Mouse (Mus musculus): ENCODE data around the gene Sh3gl2. TPM values are rescaled to one million over a fixed set of nuclear protein-coding genes. Genes with fewer than 3 reads are reported as not detected.

Sh3gl2 gene
- polyA plus RNA-seq, 1 experiment: 236 TPM

DNA sequence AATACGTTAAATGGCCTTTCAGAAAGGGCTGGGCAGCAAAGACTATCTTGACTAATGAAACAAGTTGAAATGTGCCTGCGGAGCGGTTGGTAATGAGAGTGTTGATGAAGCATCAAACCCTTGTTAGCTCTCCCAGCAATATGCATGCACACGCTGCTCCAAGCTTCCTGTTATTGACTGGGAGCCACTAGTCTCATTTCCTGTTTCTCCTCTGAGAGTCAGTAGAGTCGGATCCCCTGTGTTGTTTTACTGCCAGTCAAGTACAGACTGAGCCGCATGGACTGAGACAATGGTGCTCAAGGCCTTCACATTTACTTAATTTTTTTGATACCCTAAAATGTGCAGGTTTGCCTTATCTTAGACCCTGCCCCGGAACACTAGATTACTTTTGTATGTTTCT is 386.1 kb downstream of the Sh3gl2 start:
- H3K27ac ChIP-seq (ENCODE audit: insufficient read depth, low read length): no peak overlapping the region
- no peaks in the 10 kb centered on the region for H3K4me1 ChIP-seq (ENCODE audit: control insufficient read depth, insufficient read depth, low read length)
- TF ChIP-seq CTCF (IDR thresholded peaks at IDR 0.05; ENCODE audit: extremely low read depth, insufficient read depth, low read length) (no peak), POLR2A (IDR thresholded peaks at IDR 0.05; ENCODE audit: extremely low read depth, insufficient read depth, low read length) (no peak)
- no peak overlapping the region for H3K4me3 ChIP-seq (ENCODE audit: insufficient read depth, low read length)

- no peak overlapping the region for H3K27ac ChIP-seq (ENCODE audit: insufficient read depth, low read length)
- no peak overlapping the region for H3K4me3 ChIP-seq (ENCODE audit: insufficient read depth, low read length)
- TF ChIP-seq POLR2A (IDR thresholded peaks at IDR 0.05; ENCODE audit: extremely low read depth, insufficient read depth, low read length) (no peak), CTCF (IDR thresholded peaks at IDR 0.05; ENCODE audit: extremely low read depth, insufficient read depth, low read length) (no peak)
- no peaks in the 10 kb centered on the region for H3K4me1 ChIP-seq (ENCODE audit: control insufficient read depth, insufficient read depth, low read length)
Observed at GRCm38 (mm10) chr4:85594159-85594558, 389.2 kb downstream of the Sh3gl2 start.

- Histone ChIP-seq H3K4me1 (ENCODE audit: control insufficient read depth, insufficient read depth, low read length) (no peaks in the 10 kb centered on the region), H3K4me3 (ENCODE audit: insufficient read depth, low read length) (no peak overlapping the region), H3K27ac (ENCODE audit: insufficient read depth, low read length) (no peak overlapping the region)
- no peak for TF ChIP-seq POLR2A (IDR thresholded peaks at IDR 0.05; ENCODE audit: extremely low read depth, insufficient read depth, low read length)
- no peak for TF ChIP-seq CTCF (IDR thresholded peaks at IDR 0.05; ENCODE audit: extremely low read depth, insufficient read depth, low read length)
Observed at GRCm38 (mm10) chr4:85613331-85613730, 408.4 kb downstream of the Sh3gl2 start.

DNA sequence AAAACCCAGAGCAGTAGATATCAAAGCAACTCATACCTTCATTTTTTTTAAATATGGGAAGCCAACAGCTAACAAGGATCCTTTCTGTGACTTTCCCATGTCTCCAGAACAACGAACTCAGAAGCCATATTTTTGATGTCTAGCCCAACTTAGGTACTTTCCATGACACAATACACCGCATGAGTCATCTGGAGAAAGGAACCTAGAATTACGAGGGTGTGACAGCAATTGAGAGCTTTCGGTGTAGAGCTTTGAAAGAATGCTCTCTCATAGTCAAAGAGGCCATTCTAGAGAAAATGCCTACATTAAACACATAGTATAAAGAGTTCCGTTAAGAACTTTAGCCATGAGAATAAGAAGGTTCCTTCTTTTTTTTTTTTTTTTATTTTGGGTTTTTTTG is 413.8 kb downstream of the Sh3gl2 start:
- H3K27ac ChIP-seq (ENCODE audit: insufficient read depth, low read length): no peak overlapping the region
- no peak overlapping the region for H3K4me3 ChIP-seq (ENCODE audit: insufficient read depth, low read length)
- TF ChIP-seq POLR2A (IDR thresholded peaks at IDR 0.05; ENCODE audit: extremely low read depth, insufficient read depth, low read length) (no peak), CTCF (IDR thresholded peaks at IDR 0.05; ENCODE audit: extremely low read depth, insufficient read depth, low read length) (no peak)
- H3K4me1 ChIP-seq (ENCODE audit: control insufficient read depth, insufficient read depth, low read length): no peaks in the 10 kb centered on the region

DNA sequence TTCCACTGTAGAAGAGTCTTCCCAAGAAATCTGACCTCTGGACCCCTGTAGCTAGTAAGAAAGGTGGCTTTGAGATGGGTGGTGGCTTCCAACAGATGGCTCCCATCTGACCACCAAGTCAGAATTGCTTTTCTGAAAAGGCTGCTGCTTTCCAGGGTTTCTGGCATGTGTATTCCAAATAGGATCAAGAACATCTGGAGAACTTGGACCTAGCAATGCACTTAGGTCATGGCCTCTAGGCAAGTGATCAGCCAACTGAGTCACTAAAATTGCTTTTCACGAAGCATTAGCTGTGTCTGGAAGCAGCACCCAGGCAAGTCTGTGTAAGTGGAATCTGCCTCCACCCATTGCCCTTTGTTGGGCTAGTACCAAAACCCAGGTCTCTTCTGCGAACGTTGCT is 414.3 kb downstream of the Sh3gl2 start:
- no peak for TF ChIP-seq POLR2A (IDR thresholded peaks at IDR 0.05; ENCODE audit: extremely low read depth, insufficient read depth, low read length)
- TF ChIP-seq CTCF (IDR thresholded peaks at IDR 0.05; ENCODE audit: extremely low read depth, insufficient read depth, low read length): no peak
- no peaks in the 10 kb centered on the region for H3K4me1 ChIP-seq (ENCODE audit: control insufficient read depth, insufficient read depth, low read length)
- H3K4me3 ChIP-seq (ENCODE audit: insufficient read depth, low read length): no peak overlapping the region
- no peak overlapping the region for H3K27ac ChIP-seq (ENCODE audit: insufficient read depth, low read length)

- no peaks in the 10 kb centered on the region for H3K4me1 ChIP-seq (ENCODE audit: control insufficient read depth, insufficient read depth, low read length)
- no peak overlapping the region for H3K27ac ChIP-seq (ENCODE audit: insufficient read depth, low read length)
- TF ChIP-seq CTCF (IDR thresholded peaks at IDR 0.05; ENCODE audit: extremely low read depth, insufficient read depth, low read length): no peak
- no peak for TF ChIP-seq POLR2A (IDR thresholded peaks at IDR 0.05; ENCODE audit: extremely low read depth, insufficient read depth, low read length)
- H3K4me3 ChIP-seq (ENCODE audit: insufficient read depth, low read length): no peak overlapping the region
Observed at GRCm38 (mm10) chr4:85629381-85629780, 424.5 kb downstream of the Sh3gl2 start.

DNA sequence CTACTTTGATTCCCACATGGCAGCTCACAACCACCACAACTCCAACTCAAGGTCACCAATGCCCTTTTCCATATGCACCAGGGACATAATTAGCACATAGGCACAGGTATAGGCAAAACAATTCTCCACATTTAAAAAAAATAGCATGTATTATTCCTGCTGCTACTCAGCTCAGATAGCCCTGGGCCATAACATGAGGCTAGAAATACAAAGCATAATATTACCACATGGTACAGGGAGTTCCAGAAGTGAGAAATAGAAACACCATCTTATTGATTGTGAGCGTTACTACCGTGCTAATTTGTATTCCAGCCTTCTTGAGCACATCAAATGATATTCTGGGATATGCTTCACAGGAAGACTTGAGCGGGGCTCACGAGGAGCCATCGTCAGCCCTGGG is 464.3 kb downstream of the Sh3gl2 start:
- TF ChIP-seq CTCF (IDR thresholded peaks at IDR 0.05; ENCODE audit: extremely low read depth, insufficient read depth, low read length): no peak
- no peak for TF ChIP-seq POLR2A (IDR thresholded peaks at IDR 0.05; ENCODE audit: extremely low read depth, insufficient read depth, low read length)
- Histone ChIP-seq H3K4me3 (ENCODE audit: insufficient read depth, low read length) (no peak overlapping the region), H3K4me1 (ENCODE audit: control insufficient read depth, insufficient read depth, low read length) (no peaks in the 10 kb centered on the region), H3K27ac (ENCODE audit: insufficient read depth, low read length) (no peak overlapping the region)

DNA sequence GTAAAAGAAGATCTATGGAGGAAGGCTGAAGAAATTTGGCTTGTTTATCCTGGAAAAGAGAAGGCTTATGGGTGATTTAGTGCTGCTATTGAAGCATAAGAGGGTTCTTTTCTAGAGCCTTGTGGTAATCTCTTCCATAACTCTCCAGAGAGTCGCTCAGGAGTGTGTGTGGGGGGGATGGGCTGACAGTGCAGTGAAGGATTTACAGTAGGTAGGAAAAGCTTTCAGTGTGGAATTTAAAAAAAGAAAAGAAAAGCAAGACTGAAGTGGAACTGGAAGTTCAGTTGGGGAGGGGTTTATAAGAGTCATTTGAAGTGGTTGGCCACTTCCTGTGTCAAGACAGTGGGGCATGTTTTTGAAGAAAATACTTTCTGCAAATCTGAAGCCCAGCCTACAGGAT is 464.8 kb downstream of the Sh3gl2 start:
- no peak overlapping the region for H3K4me3 ChIP-seq (ENCODE audit: insufficient read depth, low read length)
- TF ChIP-seq CTCF (IDR thresholded peaks at IDR 0.05; ENCODE audit: extremely low read depth, insufficient read depth, low read length) (no peak), POLR2A (IDR thresholded peaks at IDR 0.05; ENCODE audit: extremely low read depth, insufficient read depth, low read length) (no peak)
- H3K4me1 ChIP-seq (ENCODE audit: control insufficient read depth, insufficient read depth, low read length): no peaks in the 10 kb centered on the region
- H3K27ac ChIP-seq (ENCODE audit: insufficient read depth, low read length): no peak overlapping the region

DNA sequence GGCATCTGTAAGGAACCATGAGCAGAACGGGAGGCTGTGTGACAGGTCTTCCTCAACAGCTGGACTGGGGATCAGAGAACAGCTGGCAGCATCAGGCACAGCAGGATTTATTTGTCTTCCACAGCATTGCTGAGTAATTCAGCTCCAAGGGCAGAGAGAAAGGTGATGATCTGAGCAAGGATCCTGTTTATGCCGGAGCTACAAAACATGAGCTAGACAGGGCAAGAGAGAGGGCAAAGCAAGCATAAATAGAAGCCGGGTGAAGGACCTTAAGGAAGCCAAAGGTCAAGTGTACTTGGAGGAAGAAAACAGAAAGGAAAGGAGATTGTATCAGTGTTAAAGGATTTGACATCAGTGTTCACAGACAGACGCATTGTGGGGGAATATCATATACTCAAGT is 467.4 kb downstream of the Sh3gl2 start:
- Histone ChIP-seq H3K27ac (ENCODE audit: insufficient read depth, low read length) (no peak overlapping the region), H3K4me1 (ENCODE audit: control insufficient read depth, insufficient read depth, low read length) (no peaks in the 10 kb centered on the region), H3K4me3 (ENCODE audit: insufficient read depth, low read length) (no peak overlapping the region)
- TF ChIP-seq POLR2A (IDR thresholded peaks at IDR 0.05; ENCODE audit: extremely low read depth, insufficient read depth, low read length) (no peak), CTCF (IDR thresholded peaks at IDR 0.05; ENCODE audit: extremely low read depth, insufficient read depth, low read length) (no peak)

DNA sequence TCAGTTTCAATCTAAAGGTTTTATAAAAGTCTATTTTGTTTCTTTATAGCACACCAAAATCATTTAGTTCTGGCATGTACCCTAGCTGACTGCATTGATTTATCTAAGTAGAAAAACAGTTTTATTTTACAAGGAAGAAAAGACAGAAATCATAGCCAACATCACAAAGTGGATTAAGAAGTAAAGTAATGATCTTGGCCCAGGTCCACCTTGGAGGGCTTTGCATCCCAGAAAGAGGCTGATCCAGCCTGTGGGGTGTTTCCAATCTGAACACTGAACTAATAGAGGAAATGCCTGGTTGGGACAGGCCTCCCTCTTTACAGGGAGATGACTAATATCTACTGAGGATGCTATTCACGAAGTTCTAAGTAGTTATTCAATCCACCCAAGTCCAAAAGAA is 472.7 kb downstream of the Sh3gl2 start:
- Histone ChIP-seq H3K27ac (ENCODE audit: insufficient read depth, low read length) (no peak overlapping the region), H3K4me1 (ENCODE audit: control insufficient read depth, insufficient read depth, low read length) (no peaks in the 10 kb centered on the region), H3K4me3 (ENCODE audit: insufficient read depth, low read length) (no peak overlapping the region)
- TF ChIP-seq CTCF (IDR thresholded peaks at IDR 0.05; ENCODE audit: extremely low read depth, insufficient read depth, low read length) (no peak), POLR2A (IDR thresholded peaks at IDR 0.05; ENCODE audit: extremely low read depth, insufficient read depth, low read length) (no peak)

GRCm38 (mm10) chr4:85686160-85686559 is 481.2 kb downstream of the Sh3gl2 start:
- H3K4me1 ChIP-seq (ENCODE audit: control insufficient read depth, insufficient read depth, low read length): no peaks in the 10 kb centered on the region

More at GRCm38 (mm10) chr4:85686160-85686559, 481.2 kb downstream of the Sh3gl2 start:
- TF ChIP-seq POLR2A (IDR thresholded peaks at IDR 0.05; ENCODE audit: extremely low read depth, insufficient read depth, low read length): no peak
- TF ChIP-seq CTCF (IDR thresholded peaks at IDR 0.05; ENCODE audit: extremely low read depth, insufficient read depth, low read length): no peak
- H3K27ac ChIP-seq (ENCODE audit: insufficient read depth, low read length): no peak overlapping the region
- H3K4me3 ChIP-seq (ENCODE audit: insufficient read depth, low read length): no peak overlapping the region
